Mouse (Mus musculus): ENCODE data around the gene Smim11. TPM values are rescaled to one million over a fixed set of nuclear protein-coding genes. Genes with fewer than 3 reads are reported as not detected.

Gene Smim11
- total and polyA plus RNA-seq, 3 experiments, result 85.8 to 127 (median 93.0) TPM

DNA sequence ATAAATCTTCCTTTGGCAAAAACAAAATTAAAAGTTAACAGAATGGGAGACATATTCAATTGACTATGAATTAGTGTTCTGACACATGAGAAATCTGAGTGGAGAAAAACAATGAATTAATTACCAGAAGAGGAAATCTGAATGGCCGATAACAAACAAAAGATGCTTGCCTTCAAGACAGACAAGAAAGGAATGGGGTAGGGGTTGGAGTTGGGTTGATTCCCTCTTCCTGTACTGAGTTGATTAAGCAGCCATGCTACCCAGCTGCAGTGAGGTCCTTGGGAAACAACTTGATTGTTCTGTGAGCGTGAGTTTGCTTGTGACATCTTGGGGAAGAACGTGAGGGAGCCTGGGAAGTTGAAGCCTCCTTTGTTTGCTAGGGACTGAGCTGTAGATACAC lies 46.8 kb upstream of the Smim11 start:
- H3K9me3 ChIP-seq (replicated peaks; ENCODE audit: low read length), result no peaks in the 10 kb centered on the region
- no peaks in the 10 kb centered on the region for H3K36me3 ChIP-seq (replicated peaks in 1 of 2; ENCODE audit: control insufficient read depth in 1 of 2, insufficient read depth in 1 of 2, low read length in 1 of 2)
- H3K9ac ChIP-seq (ENCODE audit: insufficient read depth, low read depth), result no peak overlapping the region
- dilution Hi-C loops (cut with MboI; ENCODE audit: extremely low pct_ligation_motif_present, extremely low pct_unique_long_range_greater_than_20kb, low sequenced_read_pairs) (no loop called here), in situ Hi-C loops (cut with MboI; ENCODE audit: low pct_ligation_motif_present, low pct_unique_long_range_greater_than_20kb, low sequenced_read_pairs) (no loop called here)
- no peak for DNase-seq (ENCODE audit: extremely low read depth)
- H3K27ac ChIP-seq (ENCODE audit: insufficient read depth, low read depth), result no peak overlapping the region
- H3K4me3 ChIP-seq (replicated peaks in 1 of 3; ENCODE audit: low read depth in 2 of 3, low read length in 2 of 3, poor library complexity in 1 of 3), result no peak overlapping the region
- H3K4me1 ChIP-seq (ENCODE audit: control insufficient read depth in 1 of 2, insufficient read depth in 2 of 2), result no peaks in the 10 kb centered on the region
- no peak overlapping the region for H3K4me2 ChIP-seq (ENCODE audit: insufficient read depth, low read depth, poor library complexity, severe bottlenecking)
- TF ChIP-seq ZKSCAN1 (IDR thresholded peaks at IDR 0.05; ENCODE audit: borderline replicate concordance, low read depth, low read length) (no peak), ZC3H11A (IDR thresholded peaks at IDR 0.05; ENCODE audit: low read depth, low read length) (no peak), CHD2 (IDR thresholded peaks at IDR 0.05; ENCODE audit: low read length) (no peak), KAT2A (IDR thresholded peaks at IDR 0.05; ENCODE audit: insufficient replicate concordance, low read length) (no peak), IRF4 (IDR thresholded peaks at IDR 0.05; ENCODE audit: low read depth, low read length) (no peak), USF1 (IDR thresholded peaks at IDR 0.05; ENCODE audit: low read depth, low read length) (no peak), USF2 (conservative IDR thresholded peaks at IDR 0.05; ENCODE audit: low read depth, low read length) (no peak), ZNF384 (IDR thresholded peaks at IDR 0.05; ENCODE audit: low read depth, low read length) (no peak), ETS1 (conservative IDR thresholded peaks at IDR 0.05; ENCODE audit: low read depth, low read length) (no peak), MAFK (IDR thresholded peaks at IDR 0.05; ENCODE audit: insufficient replicate concordance, low read length) (no peak), GABPA (IDR thresholded peaks at IDR 0.05; ENCODE audit: insufficient replicate concordance, low read depth, low read length) (no peak), SIN3A (IDR thresholded peaks at IDR 0.05; ENCODE audit: low read length) (no peak)
- no peaks in the 10 kb centered on the region for H3K79me2 ChIP-seq (replicated peaks; ENCODE audit: control insufficient read depth, extremely low read depth, insufficient read depth, poor library complexity, severe bottlenecking)
- peaks cover 3% of the 10 kb centered on the region for H3K27me3 ChIP-seq (replicated peaks)

DNA sequence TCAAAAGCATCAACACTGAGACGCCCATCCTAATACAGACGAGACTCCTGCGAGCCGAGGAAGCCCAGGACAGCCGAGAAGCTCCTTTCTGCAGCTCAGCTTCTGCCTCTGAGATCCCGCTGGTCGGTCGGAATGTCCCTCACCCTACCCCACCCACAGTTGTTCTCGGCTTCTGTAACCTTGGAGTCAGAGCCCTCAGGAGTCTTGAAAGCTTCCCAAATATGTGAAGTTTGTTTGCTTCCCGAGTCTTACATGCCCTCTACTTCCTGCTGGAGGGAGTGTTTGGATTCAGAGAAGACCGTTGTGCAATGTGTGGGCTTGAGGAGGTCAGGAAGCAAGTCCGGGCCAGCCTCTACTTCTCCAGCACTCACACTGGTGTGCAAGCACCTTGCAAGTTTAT lies 33.2 kb upstream of the Smim11 start:
- Histone ChIP-seq H3K4me2 (ENCODE audit: insufficient read depth, low read depth, poor library complexity, severe bottlenecking) (no peak overlapping the region), H3K36me3 (replicated peaks in 1 of 2; ENCODE audit: control insufficient read depth in 1 of 2, insufficient read depth in 1 of 2, low read length in 1 of 2) (no peaks in the 10 kb centered on the region), H3K79me2 (replicated peaks; ENCODE audit: control insufficient read depth, extremely low read depth, insufficient read depth, poor library complexity, severe bottlenecking) (no peaks in the 10 kb centered on the region), H3K4me1 (ENCODE audit: control insufficient read depth in 1 of 2, insufficient read depth in 2 of 2) (no peaks in the 10 kb centered on the region), H3K9me3 (replicated peaks; ENCODE audit: low read length) (no peaks in the 10 kb centered on the region), H3K27ac (ENCODE audit: insufficient read depth, low read depth) (no peak overlapping the region), H3K4me3 (replicated peaks in 1 of 3; ENCODE audit: low read depth in 2 of 3, low read length in 2 of 3, poor library complexity in 1 of 3) (no peak overlapping the region), H3K27me3 (replicated peaks) (peaks cover 80% of the 10 kb centered on the region), H3K9ac (ENCODE audit: insufficient read depth, low read depth) (no peak overlapping the region)
- no peak for TF ChIP-seq POLR2A (IDR thresholded peaks at IDR 0.05; ENCODE audit: low read depth, low read length)
- no peak for TF ChIP-seq KAT2A (IDR thresholded peaks at IDR 0.05; ENCODE audit: insufficient replicate concordance, low read length)
- no peak for TF ChIP-seq EP300 (IDR thresholded peaks at IDR 0.05; ENCODE audit: low read length)
- TF ChIP-seq POLR2AphosphoS2 (IDR thresholded peaks at IDR 0.05; ENCODE audit: low read depth, low read length), result no peak
- TF ChIP-seq CHD2 (IDR thresholded peaks at IDR 0.05; ENCODE audit: low read length), result no peak
- no peak for TF ChIP-seq HCFC1 (IDR thresholded peaks at IDR 0.05; ENCODE audit: low read depth, low read length)
- no peak for TF ChIP-seq BHLHE40 (IDR thresholded peaks at IDR 0.05; ENCODE audit: low read depth, low read length)
- TF ChIP-seq ZMIZ1 (IDR thresholded peaks at IDR 0.05; ENCODE audit: low read depth, low read length), result no peak
- no peak for TF ChIP-seq MAX (IDR thresholded peaks at IDR 0.05; ENCODE audit: low read length)
- no peak for TF ChIP-seq ELF1 (IDR thresholded peaks at IDR 0.05; ENCODE audit: low read depth, low read length)
- TF ChIP-seq JUN (IDR thresholded peaks at IDR 0.05; ENCODE audit: insufficient read depth, low read depth, low read length), result no peak
- no peak for TF ChIP-seq MAFK (IDR thresholded peaks at IDR 0.05; ENCODE audit: insufficient replicate concordance, low read length)
- TF ChIP-seq GABPA (IDR thresholded peaks at IDR 0.05; ENCODE audit: insufficient replicate concordance, low read depth, low read length), result no peak
- TF ChIP-seq NELFE (IDR thresholded peaks at IDR 0.05; ENCODE audit: low read depth, low read length), result no peak
- no peak for TF ChIP-seq CHD1 (IDR thresholded peaks at IDR 0.05; ENCODE audit: low read depth, low read length)
- TF ChIP-seq MYC (IDR thresholded peaks at IDR 0.05; ENCODE audit: low read depth, low read length), result no peak
- no peak for TF ChIP-seq TBP (conservative IDR thresholded peaks at IDR 0.05; ENCODE audit: low read depth, low read length)
- TF ChIP-seq SIN3A (IDR thresholded peaks at IDR 0.05; ENCODE audit: low read length), result no peak
- no peak for TF ChIP-seq E2F4 (IDR thresholded peaks at IDR 0.05; ENCODE audit: insufficient replicate concordance, low read depth, low read length)
- no peak for DNase-seq (ENCODE audit: extremely low read depth)
- in situ Hi-C loops (cut with MboI; ENCODE audit: low pct_ligation_motif_present, low pct_unique_long_range_greater_than_20kb, low sequenced_read_pairs) (no loop called here), dilution Hi-C loops (cut with MboI; ENCODE audit: extremely low pct_ligation_motif_present, extremely low pct_unique_long_range_greater_than_20kb, low sequenced_read_pairs) (no loop called here)

Measured in CH12.LX (cell line).